Mouse (Mus musculus) neural tube, embryonic 11.5 days (tissue): ENCODE data around the gene Dgkg. TPM values are rescaled to one million over a fixed set of nuclear protein-coding genes. Genes with fewer than 3 reads are reported as not detected.

Experiments used
- ATAC-seq: fragments of 200-750 bp; cut with Nextera tagmentation; 2 replicates; pipeline ENCODE4 v1.8.0; 2017; ENCODE audit warnings: moderate number of reproducible peaks, mild to moderate bottlenecking, moderate TSS enrichment, moderate library complexity; ENCODE audit not compliant: insufficient read depth, low FRiP score, low TSS enrichment
- DNase-seq: peaks from one replicate; pipeline ENCODE4 v3.0.0-alpha.2; 2015; ENCODE audit warnings: low spot score
- H3K27ac ChIP-seq: fragments of 300-500 bp; sonication (generic); 2 replicates; pipeline ENCODE4 v1.5.1; 2014; ENCODE audit warnings: low read depth, mild to moderate bottlenecking, low read length
- H3K27me3 ChIP-seq: fragments of 300-500 bp; sonication (generic); 2 replicates; pipeline ENCODE4 v1.6.1; 2014; ENCODE audit warnings: mild to moderate bottlenecking, low read length, mixed read lengths; ENCODE audit not compliant: control insufficient read depth, insufficient read depth
- H3K36me3 ChIP-seq: fragments of 300-500 bp; sonication (generic); 2 replicates; pipeline ENCODE4 v1.6.1; 2014; ENCODE audit warnings: mild to moderate bottlenecking, low read length, moderate library complexity, mixed read lengths; ENCODE audit not compliant: control insufficient read depth, insufficient read depth
- H3K4me1 ChIP-seq: fragments of 300-500 bp; sonication (generic); 2 replicates; pipeline ENCODE4 v1.6.1; 2014; ENCODE audit warnings: low read length, mixed read lengths; ENCODE audit not compliant: control insufficient read depth, insufficient read depth
- H3K4me2 ChIP-seq: fragments of 300-500 bp; sonication (generic); 2 replicates; pipeline ENCODE4 v1.6.1; 2014; ENCODE audit warnings: low read depth, mild to moderate bottlenecking, moderate library complexity
- H3K4me3 ChIP-seq: fragments of 300-500 bp; sonication (generic); 2 replicates; pipeline ENCODE4 v1.5.1; 2014; ENCODE audit warnings: low read depth, low read length
- H3K9ac ChIP-seq: fragments of 300-500 bp; sonication (generic); 2 replicates; pipeline ENCODE4 v1.6.1; 2014; ENCODE audit warnings: mild to moderate bottlenecking, low read length
- H3K9me3 ChIP-seq: fragments of 300-500 bp; sonication (generic); 2 replicates; pipeline ENCODE4 v1.6.1; 2016; ENCODE audit warnings: low read length; ENCODE audit not compliant: control insufficient read depth
- WGBS: fragments of 180-500 bp; shearing (Covaris S2); extraction: QIAGEN DNeasy Blood & Tissue Kit; methylation state at CpG from one replicate; pipeline ENCODE4 v1.1.7; 2014; 5-methylcytosine and 5-hydroxymethylcytosine counted together
- polyA plus RNA-seq: library from polyadenylated mRNA; unstranded; fragments of >200 nt; fragmentation: Nextera tagmentation; extraction: Ambion mirVana; gene quantifications from 2 replicates; pipeline ENCODE4 v1.2.1, GENCODE M21; 2014

The Dgkg gene
- polyA plus RNA-seq, 1 experiment from 2014 or later: 0.08 TPM

DNA sequence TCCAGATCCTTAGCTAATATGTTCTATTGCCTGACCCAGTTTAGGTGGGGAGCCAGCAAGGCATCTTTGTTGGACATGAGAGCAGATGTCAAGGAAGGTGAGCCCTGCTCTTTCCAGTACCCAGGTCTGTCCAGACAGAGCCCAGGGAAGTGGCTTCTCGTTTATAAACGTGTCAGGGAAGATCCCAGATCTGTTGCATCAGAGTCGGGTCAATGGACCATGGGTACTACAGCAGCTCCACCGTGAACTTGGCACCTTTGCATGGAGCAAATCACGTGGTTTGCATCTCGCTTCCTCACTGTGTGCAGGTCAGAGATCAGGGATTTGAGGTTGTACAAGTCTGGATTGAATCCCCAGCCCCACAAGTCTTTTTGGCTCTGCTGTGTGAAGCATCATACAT is 58.3 kb downstream of the Dgkg start:
- Histone ChIP-seq H3K27ac (no peak overlapping the region), H3K9me3 (no peaks in the 10 kb centered on the region), H3K27me3 (no peaks in the 10 kb centered on the region), H3K4me3 (no peak overlapping the region), H3K9ac (no peak overlapping the region), H3K36me3 (no peaks in the 10 kb centered on the region), H3K4me2 (no peak overlapping the region), H3K4me1 (no peaks in the 10 kb centered on the region)
- no peak for ATAC-seq
- WGBS: 87% methylated on average over 6 of the region's 6 CpGs
- DNase-seq: no peak

DNA sequence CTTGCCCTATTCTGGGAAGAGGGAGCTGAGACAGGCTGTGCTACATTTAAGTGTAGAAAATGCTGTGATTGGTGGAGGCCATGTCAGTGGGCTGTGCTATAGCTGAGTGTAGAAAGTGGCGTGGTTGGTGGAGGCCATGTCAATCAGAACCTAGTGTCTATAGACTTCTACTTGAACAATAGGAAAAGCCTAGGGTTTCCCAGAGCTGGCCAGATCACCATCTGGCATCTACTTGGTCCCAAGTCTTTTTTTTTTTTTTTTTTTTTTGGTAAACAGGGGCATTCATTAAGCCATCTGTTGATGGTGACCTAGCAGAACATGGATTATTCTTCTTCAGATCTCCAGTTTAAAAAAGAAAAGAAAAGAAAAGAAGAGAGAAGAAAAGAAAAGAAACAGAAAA is 60.6 kb downstream of the Dgkg start:
- H3K4me3 ChIP-seq: no peak overlapping the region
- H3K4me2 ChIP-seq: no peak overlapping the region
- no peaks in the 10 kb centered on the region for H3K27me3 ChIP-seq
- no peak overlapping the region for H3K9ac ChIP-seq
- H3K36me3 ChIP-seq: no peaks in the 10 kb centered on the region
- H3K27ac ChIP-seq: no peak overlapping the region
- DNase-seq (no peak), ATAC-seq (no peak)
- no peaks in the 10 kb centered on the region for H3K4me1 ChIP-seq
- no peaks in the 10 kb centered on the region for H3K9me3 ChIP-seq
- 74% methylated on average over 1 of the region's 1 CpGs for WGBS

- Histone ChIP-seq H3K4me2 (no peak overlapping the region), H3K27ac (no peak overlapping the region), H3K4me1 (no peaks in the 10 kb centered on the region), H3K4me3 (no peak overlapping the region), H3K9me3 (no peaks in the 10 kb centered on the region), H3K27me3 (no peaks in the 10 kb centered on the region), H3K36me3 (no peaks in the 10 kb centered on the region), H3K9ac (no peak overlapping the region)
- no peak for ATAC-seq
- DNase-seq: no peak
- WGBS: 91% methylated on average over 2 of the region's 2 CpGs
Measured at GRCm38 (mm10) chr16:22593907-22594306, 63.1 kb downstream of the Dgkg start.

DNA sequence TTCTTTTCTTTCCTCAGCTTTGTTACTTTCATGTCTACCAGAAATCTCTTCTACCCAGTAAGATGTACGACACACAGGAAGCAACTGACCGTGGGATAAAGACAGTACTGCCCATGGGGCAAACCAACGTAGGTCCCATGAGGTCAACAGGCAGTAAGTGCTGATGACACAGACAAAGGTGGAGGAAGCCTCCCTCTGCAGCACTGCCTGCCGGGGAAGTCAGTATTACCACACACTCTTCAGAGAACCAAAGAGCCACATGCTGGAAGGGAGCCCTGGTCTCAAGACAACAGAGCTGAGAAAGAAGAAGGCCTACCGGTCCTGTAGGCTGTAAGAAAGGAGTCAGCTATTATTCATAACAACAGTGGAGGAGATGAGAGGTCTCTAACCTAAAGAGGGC is 67.4 kb downstream of the Dgkg start:
- no peaks in the 10 kb centered on the region for H3K9me3 ChIP-seq
- no peak overlapping the region for H3K4me3 ChIP-seq
- no peak for DNase-seq
- no peaks in the 10 kb centered on the region for H3K27me3 ChIP-seq
- H3K27ac ChIP-seq: no peak overlapping the region
- H3K36me3 ChIP-seq: no peaks in the 10 kb centered on the region
- ATAC-seq: no peak
- no peaks in the 10 kb centered on the region for H3K4me1 ChIP-seq
- no peak overlapping the region for H3K9ac ChIP-seq
- 78% methylated on average over 5 of the region's 5 CpGs for WGBS
- H3K4me2 ChIP-seq: no peak overlapping the region

- Histone ChIP-seq H3K36me3 (no peaks in the 10 kb centered on the region), H3K27ac (no peak overlapping the region), H3K9ac (no peak overlapping the region), H3K4me3 (no peak overlapping the region), H3K27me3 (no peaks in the 10 kb centered on the region), H3K9me3 (no peaks in the 10 kb centered on the region), H3K4me1 (no peaks in the 10 kb centered on the region), H3K4me2 (no peak overlapping the region)
- ATAC-seq: no peak
- DNase-seq: no peak
- WGBS: 88% methylated on average over 11 of the region's 11 CpGs
Measured at GRCm38 (mm10) chr16:22586151-22586836, 70.7 kb downstream of the Dgkg start.

- Histone ChIP-seq H3K27ac (no peak overlapping the region), H3K4me2 (no peak overlapping the region), H3K9me3 (no peaks in the 10 kb centered on the region), H3K9ac (no peak overlapping the region), H3K27me3 (no peaks in the 10 kb centered on the region), H3K4me3 (no peak overlapping the region), H3K4me1 (no peaks in the 10 kb centered on the region), H3K36me3 (no peaks in the 10 kb centered on the region)
- ATAC-seq (no peak), DNase-seq (no peak)
- WGBS: 90% methylated on average over 3 of the region's 3 CpGs
Measured at GRCm38 (mm10) chr16:22585523-22585922, 71.5 kb downstream of the Dgkg start.

DNA sequence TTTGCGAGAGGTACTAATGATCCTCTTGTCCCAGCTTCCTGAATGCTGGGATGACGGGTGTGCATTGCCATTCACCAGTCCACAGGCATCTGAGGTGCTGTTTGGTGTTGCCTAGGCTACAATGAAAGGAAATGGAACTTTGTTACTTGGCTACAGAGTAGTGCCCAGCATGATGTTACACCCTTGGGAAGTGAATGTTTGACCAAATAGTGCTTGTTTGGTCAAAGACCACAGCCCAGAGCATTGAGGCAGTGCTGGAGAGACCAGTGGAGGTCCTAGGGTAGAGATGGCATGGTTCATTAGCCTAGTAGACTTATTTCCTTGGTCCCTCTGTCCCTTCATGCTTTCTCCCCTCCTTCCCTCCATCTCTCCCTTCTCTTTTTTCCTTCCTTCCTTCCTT is 73.6 kb downstream of the Dgkg start:
- Histone ChIP-seq H3K9me3 (no peaks in the 10 kb centered on the region), H3K27ac (no peak overlapping the region), H3K4me2 (no peak overlapping the region), H3K9ac (no peak overlapping the region), H3K4me1 (no peaks in the 10 kb centered on the region), H3K36me3 (no peaks in the 10 kb centered on the region), H3K4me3 (no peak overlapping the region), H3K27me3 (no peaks in the 10 kb centered on the region)
- WGBS: 30% methylated on average over 2 of the region's 2 CpGs
- DNase-seq (no peak), ATAC-seq (no peak)

DNA sequence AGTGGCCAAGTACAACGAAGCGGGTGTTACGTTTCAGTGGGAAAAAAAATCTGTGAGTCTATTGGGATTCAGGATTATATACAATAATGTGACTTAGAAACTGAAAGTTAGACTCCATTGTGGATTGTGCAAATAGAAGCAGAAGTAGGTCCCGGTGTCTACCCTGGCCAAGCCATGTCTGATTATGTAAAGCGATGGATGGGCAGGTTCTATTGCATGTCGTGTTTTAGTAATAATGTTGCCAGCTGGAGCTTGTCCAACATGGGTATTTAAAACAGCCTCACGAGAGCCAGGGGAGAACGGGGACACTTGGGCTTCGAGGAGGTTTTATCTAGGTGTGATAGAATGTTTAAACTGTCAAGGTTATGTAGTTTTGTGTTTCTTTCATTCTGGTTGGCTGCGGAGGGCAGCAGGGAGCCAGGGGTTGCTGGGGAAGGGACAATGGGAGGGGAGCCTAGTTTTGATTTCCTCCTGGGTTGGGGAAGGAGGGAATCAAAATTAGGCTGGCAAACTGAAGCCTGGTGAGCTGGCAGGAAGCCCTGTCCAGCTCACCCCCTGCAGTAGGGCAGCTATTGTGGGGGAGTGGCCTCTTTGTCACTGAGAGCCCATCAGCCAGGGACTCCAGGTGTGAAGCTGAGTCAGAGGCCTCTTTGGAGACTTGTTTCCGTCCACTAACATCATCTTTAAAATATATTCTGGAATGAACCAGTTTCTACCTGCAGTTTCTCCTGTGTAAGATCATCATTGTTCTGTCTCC is 74.7 kb downstream of the Dgkg start:
- H3K27ac ChIP-seq: no peak overlapping the region
- H3K9ac ChIP-seq: no peak overlapping the region
- no peaks in the 10 kb centered on the region for H3K36me3 ChIP-seq
- no peak overlapping the region for H3K4me3 ChIP-seq
- H3K9me3 ChIP-seq: no peaks in the 10 kb centered on the region
- DNase-seq (no peak), ATAC-seq (no peak)
- no peaks in the 10 kb centered on the region for H3K4me1 ChIP-seq
- no peak overlapping the region for H3K4me2 ChIP-seq
- WGBS: 80% methylated on average over 11 of the region's 11 CpGs
- no peaks in the 10 kb centered on the region for H3K27me3 ChIP-seq

- 52% methylated on average over 5 of the region's 5 CpGs for WGBS
- Histone ChIP-seq H3K9me3 (no peaks in the 10 kb centered on the region), H3K9ac (no peak overlapping the region), H3K27ac (no peak overlapping the region), H3K27me3 (no peaks in the 10 kb centered on the region), H3K36me3 (no peaks in the 10 kb centered on the region), H3K4me2 (no peak overlapping the region), H3K4me3 (no peak overlapping the region), H3K4me1 (no peaks in the 10 kb centered on the region)
- DNase-seq: peak; percentile 20
- no peak for ATAC-seq
Measured at GRCm38 (mm10) chr16:22580103-22580502, 76.9 kb downstream of the Dgkg start.
